Mouse (Mus musculus): ENCODE measurements around the gene Ppm1l. TPM values are rescaled to one million over a fixed set of nuclear protein-coding genes. Genes with fewer than 3 reads are reported as not detected.

Ppm1l gene
- total and polyA plus RNA-seq, 3 experiments: not detected

GRCm38 (mm10) chr3:69559316-69559974, 242.8 kb downstream of the Ppm1l start:
- Histone ChIP-seq H3K36me3 (ENCODE audit: control insufficient read depth in 1 of 2, insufficient read depth in 2 of 2, low read length in 2 of 2) (no peaks in the 10 kb centered on the region), H3K4me1 (ENCODE audit: control insufficient read depth in 1 of 2, insufficient read depth in 2 of 2, low read length in 2 of 2) (no peaks in the 10 kb centered on the region), H3K9ac (ENCODE audit: control insufficient read depth, low read depth, low read length, poor library complexity, severe bottlenecking) (no peak overlapping the region), H3K27ac (ENCODE audit: control insufficient read depth, low read depth, low read length) (no peak overlapping the region), H3K4me3 (ENCODE audit: control insufficient read depth in 1 of 2, insufficient read depth in 1 of 2, low read depth in 2 of 2, low read length in 2 of 2) (no peak overlapping the region), H3K9me3 (replicated peaks; ENCODE audit: insufficient read depth, low read length) (no peaks in the 10 kb centered on the region), H3K79me2 (ENCODE audit: control insufficient read depth, insufficient read depth, low read length, poor library complexity) (no peaks in the 10 kb centered on the region), H3K27me3 (ENCODE audit: control insufficient read depth in 1 of 2, insufficient read depth in 2 of 2, low read length in 2 of 2) (no peaks in the 10 kb centered on the region)
- TF ChIP-seq POLR2A (IDR thresholded peaks at IDR 0.05; ENCODE audit: control insufficient read depth in 1 of 2, insufficient read depth in 1 of 2, low read depth in 1 of 2, low read length in 2 of 2, poor library complexity in 1 of 2) (no peak), TBP (IDR thresholded peaks at IDR 0.05; ENCODE audit: low read depth, low read length) (no peak), MAFK (IDR thresholded peaks at IDR 0.05; ENCODE audit: borderline replicate concordance, low read depth, low read length) (no peak), ZMIZ1 (IDR thresholded peaks at IDR 0.05; ENCODE audit: low read depth, low read length) (no peak)
- DNase-seq (ENCODE audit: low read depth, low spot score): no peak

- Histone ChIP-seq H3K4me3 (ENCODE audit: control insufficient read depth in 1 of 2, insufficient read depth in 1 of 2, low read depth in 2 of 2, low read length in 2 of 2) (no peak overlapping the region), H3K4me1 (ENCODE audit: control insufficient read depth in 1 of 2, insufficient read depth in 2 of 2, low read length in 2 of 2) (no peaks in the 10 kb centered on the region), H3K27ac (ENCODE audit: control insufficient read depth, low read depth, low read length) (no peak overlapping the region), H3K9me3 (replicated peaks; ENCODE audit: insufficient read depth, low read length) (no peaks in the 10 kb centered on the region), H3K36me3 (ENCODE audit: control insufficient read depth in 1 of 2, insufficient read depth in 2 of 2, low read length in 2 of 2) (no peaks in the 10 kb centered on the region), H3K27me3 (ENCODE audit: control insufficient read depth in 1 of 2, insufficient read depth in 2 of 2, low read length in 2 of 2) (no peaks in the 10 kb centered on the region), H3K79me2 (ENCODE audit: control insufficient read depth, insufficient read depth, low read length, poor library complexity) (no peaks in the 10 kb centered on the region), H3K9ac (ENCODE audit: control insufficient read depth, low read depth, low read length, poor library complexity, severe bottlenecking) (no peak overlapping the region)
- DNase-seq (ENCODE audit: low read depth, low spot score): no peak
- TF ChIP-seq MAFK (IDR thresholded peaks at IDR 0.05; ENCODE audit: borderline replicate concordance, low read depth, low read length) (no peak), GABPA (IDR thresholded peaks at IDR 0.05; ENCODE audit: low read depth, low read length) (no peak), BHLHE40 (IDR thresholded peaks at IDR 0.05; ENCODE audit: borderline replicate concordance, low read depth, low read length) (no peak), MAZ (IDR thresholded peaks at IDR 0.05; ENCODE audit: low read depth, low read length) (no peak), MXI1 (IDR thresholded peaks at IDR 0.05; ENCODE audit: low read depth, low read length) (no peak), CHD1 (IDR thresholded peaks at IDR 0.05; ENCODE audit: low read depth, low read length) (no peak), EP300 (IDR thresholded peaks at IDR 0.05; ENCODE audit: low read depth in 1 of 2, low read length in 2 of 2) (no peak), ZKSCAN1 (IDR thresholded peaks at IDR 0.05; ENCODE audit: low read depth, low read length) (no peak), CTCF (IDR thresholded peaks at IDR 0.05 in 2 of 3, conservative IDR thresholded peaks at IDR 0.05 in 1 of 3; ENCODE audit: control insufficient read depth in 1 of 3, insufficient read depth in 1 of 3, low read depth in 2 of 3, low read length in 3 of 3, poor library complexity in 1 of 3, severe bottlenecking in 1 of 3) (no peak), JUND (IDR thresholded peaks at IDR 0.05; ENCODE audit: low read depth, low read length) (no peak), RCOR1 (IDR thresholded peaks at IDR 0.05; ENCODE audit: low read depth, low read length) (no peak), MAX (IDR thresholded peaks at IDR 0.05; ENCODE audit: low read length) (no peak), POLR2AphosphoS5 (IDR thresholded peaks at IDR 0.05; ENCODE audit: borderline replicate concordance, low read depth, low read length) (no peak)
Measured at GRCm38 (mm10) chr3:69559975-69560330, 243.3 kb downstream of the Ppm1l start.
